Mouse (Mus musculus): Measurements from ENCODE around the gene Cfap100.
A peak's percentile ranks its signal among the peaks of the same experiment; 100 is the strongest.

DNA sequence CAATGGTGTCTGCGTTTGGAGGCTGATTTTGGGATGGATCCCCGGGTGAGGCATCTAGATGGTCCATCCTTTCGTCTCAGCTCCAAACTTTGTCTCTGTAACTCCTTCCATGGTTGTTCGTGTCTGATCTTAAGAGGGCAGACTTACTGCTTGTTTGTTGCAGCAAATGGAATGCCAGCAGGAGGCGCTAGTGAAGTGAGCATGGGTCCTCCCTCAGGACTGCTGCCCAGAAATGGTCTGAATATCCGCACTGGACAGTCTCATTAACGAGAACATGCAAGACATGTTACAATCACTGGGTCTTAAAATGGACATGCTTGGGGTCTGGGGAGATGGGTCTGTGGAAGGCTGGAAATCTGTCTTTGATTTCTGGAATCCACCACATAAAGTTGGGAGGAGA, 21.6 kb upstream of the Cfap100 start:
- TF ChIP-seq CTCF (IDR thresholded peaks at IDR 0.05; ENCODE audit: low read depth) (peak; percentile 78), EP300 (IDR thresholded peaks at IDR 0.05; ENCODE audit: low read depth) (no peak)

Data from liver, embryonic 14.5 days (tissue).